8 mouse cellular contexts compared by ENCODE assay signal in the genomic region with DNA sequence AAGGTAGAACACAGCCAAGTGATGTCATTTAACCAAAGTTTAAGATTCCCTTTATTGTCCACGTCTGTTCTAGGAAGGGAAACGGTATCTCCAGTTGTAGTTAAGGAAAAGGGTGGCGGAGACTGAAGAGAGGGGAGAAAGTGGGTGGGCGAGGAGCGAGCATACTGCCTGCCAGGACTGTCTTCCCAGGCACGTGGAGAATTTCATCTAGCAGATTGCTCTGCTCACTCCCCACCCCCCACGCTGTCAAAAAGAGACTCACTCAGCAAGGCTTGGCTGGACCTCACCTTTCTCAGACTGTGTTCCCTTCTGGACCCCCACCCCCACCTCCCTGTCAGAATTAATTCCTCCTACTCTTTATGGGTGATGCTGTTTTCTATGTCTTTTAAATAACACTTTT. TPM values are rescaled to one million over a fixed set of nuclear protein-coding genes. Genes with fewer than 3 reads are reported as not detected.
DNase-seq lines count a peak whose midpoint lies in the region; ATAC-seq lines count a peak whose summit lies in the region.

No protein-coding gene starts in this region.

- peaks cover 8% of the 10 kb centered on the region for H3K27me3 ChIP-seq in heart, embryonic 12.5 days (replicated peaks)
- peaks cover 42% of the 10 kb centered on the region for H3K27me3 ChIP-seq in hindbrain, embryonic 15.5 days

- 0 out of 2 replicates have a peak overlapping the region, but pooled peaks have one; percentile 40 for H3K9ac ChIP-seq in heart, embryonic 12.5 days
- H3K9ac ChIP-seq in hindbrain, embryonic 15.5 days: no peak overlapping the region

- peak overlapping the region; percentile 94 for H3K27ac ChIP-seq in heart, embryonic 12.5 days (ENCODE audit: poor library complexity, severe bottlenecking)
- H3K27ac ChIP-seq in hindbrain, embryonic 15.5 days (replicated peaks): no peak overlapping the region; the same call in 1 of the 2 replicates

- no peak for DNase-seq in heart, adult 18-20 months
- DNase-seq in 3T3-L1 (ENCODE audit: low read depth, low spot score): peak; percentile 43
- DNase-seq in cerebellum, postnatal 14 days: peak; percentile 57 to 81
- peak; percentile 51 for DNase-seq in lung, postnatal 14 days
- DNase-seq in gastrocnemius, postnatal 36 days: no peak
- no peak for DNase-seq in ovary, adult 18-20 months (ENCODE audit: low spot score)

- WGBS in heart, embryonic 12.5 days: 6% methylated on average over 7 of the region's 7 CpGs
- WGBS in hindbrain, embryonic 15.5 days: 22% methylated on average over 7 of the region's 7 CpGs

- peak overlapping the region; percentile 87 for H3K4me2 ChIP-seq in heart, embryonic 12.5 days
- peak overlapping the region; percentile 91; the same call in 1 of the 2 replicates for H3K4me2 ChIP-seq in hindbrain, embryonic 15.5 days

- peak overlapping the region; percentile 66 for H3K4me3 ChIP-seq in heart, embryonic 12.5 days
- no peak overlapping the region for H3K4me3 ChIP-seq in hindbrain, embryonic 15.5 days

- ATAC-seq in heart, embryonic 12.5 days (ENCODE audit: insufficient number of reproducible peaks, low FRiP score): no peak
- no peak for ATAC-seq in hindbrain, embryonic 15.5 days (ENCODE audit: low FRiP score, low read depth)

- peaks cover 8% of the 10 kb centered on the region for H3K36me3 ChIP-seq in heart, embryonic 12.5 days
- no peaks in the 10 kb centered on the region for H3K36me3 ChIP-seq in hindbrain, embryonic 15.5 days

- no peaks in the 10 kb centered on the region for H3K9me3 ChIP-seq in heart, embryonic 12.5 days (replicated peaks)
- no peaks in the 10 kb centered on the region for H3K9me3 ChIP-seq in hindbrain, embryonic 15.5 days

- intact Hi-C loops in gastrocnemius, postnatal 36 days (cut with DNase I): no loop called here

- peaks cover 37% of the 10 kb centered on the region for H3K4me1 ChIP-seq in heart, embryonic 12.5 days (replicated peaks)
- peaks cover 42% of the 10 kb centered on the region for H3K4me1 ChIP-seq in hindbrain, embryonic 15.5 days (replicated peaks)

RNA-seq across cellular contexts. Expression of gene Nab2, which starts 0.8 kb away (rescaled TPM):
- 13.4 and 13.7 TPM in 2 replicates for polyA plus RNA-seq in heart, embryonic 12.5 days (2016; fragmentation: Nextera tagmentation; extraction: Ambion mirVana)
- 1 to 10 TPM; 4.8 to 5.3 TPM for total RNA-seq in heart, adult 18-20 months (2021)
- polyA plus RNA-seq in hindbrain, embryonic 15.5 days (2015; fragmentation: Nextera tagmentation; extraction: Ambion mirVana): 2.5 and 2.7 TPM in 2 replicates
- total RNA-seq in gastrocnemius, postnatal 36 days (2021): 1 to 10 TPM; 2.3 to 4.4 TPM

RNA-seq across cellular contexts. Expression of gene Nemp1, which starts 2.5 kb away (rescaled TPM):
- 8.9 and 9.2 TPM in 2 replicates for polyA plus RNA-seq in heart, embryonic 12.5 days (2016; fragmentation: Nextera tagmentation; extraction: Ambion mirVana)
- total RNA-seq in heart, adult 18-20 months (2021): 1 to 10 TPM; 3.6 to 3.8 TPM
- polyA plus RNA-seq in hindbrain, embryonic 15.5 days (2015; fragmentation: Nextera tagmentation; extraction: Ambion mirVana): 3.1 and 3.4 TPM in 2 replicates
- total RNA-seq in gastrocnemius, postnatal 36 days (2021): 1 to 10 TPM; 1.9 to 2.1 TPM

RNA-seq across cellular contexts. Expression of gene Stat6, which starts 26.4 kb away (rescaled TPM):
- 27.8 and 28.2 TPM in 2 replicates for polyA plus RNA-seq in heart, embryonic 12.5 days (2016; fragmentation: Nextera tagmentation; extraction: Ambion mirVana)
- 10 to 100 TPM; 45.2 to 45.7 TPM for total RNA-seq in heart, adult 18-20 months (2021)
- polyA plus RNA-seq in hindbrain, embryonic 15.5 days (2015; fragmentation: Nextera tagmentation; extraction: Ambion mirVana): 6.2 and 6.3 TPM in 2 replicates
- 10 to 100 TPM; 15.4 to 15.5 TPM for total RNA-seq in gastrocnemius, postnatal 36 days (2021)

RNA-seq across cellular contexts. Expression of gene Myo1a, which starts 35.8 kb away (rescaled TPM):
- 0.22 and 0.32 TPM in 2 replicates for polyA plus RNA-seq in heart, embryonic 12.5 days (2016; fragmentation: Nextera tagmentation; extraction: Ambion mirVana)
- under 1 TPM in 1 of 2 experiments, not detected in 1; 0.08 TPM for total RNA-seq in heart, adult 18-20 months (2021)
- polyA plus RNA-seq in hindbrain, embryonic 15.5 days (2015; fragmentation: Nextera tagmentation; extraction: Ambion mirVana): 0.72 and 0.77 TPM in 2 replicates
- total RNA-seq in gastrocnemius, postnatal 36 days (2021): under 1 TPM; 0.15 to 0.18 TPM

RNA-seq across cellular contexts. Expression of gene Lrp1, which starts 48.2 kb away (rescaled TPM):
- 43.3 and 46.1 TPM in 2 replicates for polyA plus RNA-seq in heart, embryonic 12.5 days (2016; fragmentation: Nextera tagmentation; extraction: Ambion mirVana)
- total RNA-seq in heart, adult 18-20 months (2021): 10 to 100 TPM; 65.2 to 69.7 TPM
- polyA plus RNA-seq in hindbrain, embryonic 15.5 days (2015; fragmentation: Nextera tagmentation; extraction: Ambion mirVana): 102 and 114 TPM in 2 replicates
- total RNA-seq in gastrocnemius, postnatal 36 days (2021): 10 to 100 TPM; 48.6 to 49.1 TPM

Comparison
In these comparisons a context has a peak if more than half of its experiments do, and no peak if none do; other contexts are left out.
1. DNase-seq: peak in 3T3-L1 (single experiment), cerebellum, postnatal 14 days (2 of 2) and lung, postnatal 14 days (single experiment); none in heart, adult 18-20 months (0 of 2), gastrocnemius, postnatal 36 days (0 of 2) and ovary, adult 18-20 months (single experiment).